Mouse (Mus musculus) bone marrow, adult 2 months (tissue): Measurements from ENCODE around the gene Raver2.

Experiments
- CTCF ChIP-seq: fragments of 200-500 bp; IDR thresholded peaks from 2 replicates; pipeline ENCODE4 v1.5.1; 2011; ENCODE audit warnings: low read length, control low read depth; ENCODE audit not compliant: control insufficient read depth, insufficient read depth
- POLR2A ChIP-seq: fragments of 200-500 bp; IDR thresholded peaks from 2 replicates; pipeline ENCODE4 v1.6.1; 2011; ENCODE audit warnings: low read depth, mild to moderate bottlenecking, control low read depth, low read length, borderline replicate concordance; ENCODE audit not compliant: control insufficient read depth

- TF ChIP-seq CTCF (no peak), POLR2A (no peak)
Observed at GRCm38 (mm10) chr4:101160821-101161220, 92.0 kb downstream of the Raver2 start.
